Mouse (Mus musculus) hindbrain, embryonic 16.5 days (tissue): Measurements from ENCODE around the gene Gm10722. TPM values are rescaled to one million over a fixed set of nuclear protein-coding genes. Genes with fewer than 3 reads are reported as not detected.
"Not testable (repeated sequence)": the region's sequence is repeated elsewhere in the genome, so short reads cannot be mapped to it uniquely, and the experiment has no call there.

ENCODE experiments used
- ATAC-seq: fragments of 200-750 bp; cut with Nextera tagmentation; 2 replicates; pipeline ENCODE4 v1.8.0; 2017; ENCODE audit warnings: moderate TSS enrichment, moderate library complexity
- H3K27ac ChIP-seq: fragments of 300-500 bp; sonication (generic); 2 replicates; pipeline ENCODE4 v1.5.1; 2014; ENCODE audit warnings: low read depth, mild to moderate bottlenecking, control low read depth, low read length, moderate library complexity
- H3K27me3 ChIP-seq: fragments of 300-500 bp; sonication (generic); replicated peaks from 2 replicates; pipeline ENCODE4 v1.6.1; 2014; ENCODE audit warnings: low read length; ENCODE audit not compliant: control insufficient read depth, insufficient read depth
- H3K36me3 ChIP-seq: fragments of 300-500 bp; sonication (generic); 2 replicates; pipeline ENCODE4 v1.6.1; 2014; ENCODE audit warnings: mild to moderate bottlenecking, low read length, moderate library complexity, mixed read lengths; ENCODE audit not compliant: control insufficient read depth, insufficient read depth
- H3K4me1 ChIP-seq: fragments of 300-500 bp; sonication (generic); 2 replicates; pipeline ENCODE4 v1.6.1; 2014; ENCODE audit warnings: low read depth, low read length; ENCODE audit not compliant: control insufficient read depth, insufficient read depth
- H3K4me2 ChIP-seq: fragments of 300-500 bp; sonication (generic); 2 replicates; pipeline ENCODE4 v1.6.1; 2014; ENCODE audit warnings: mild to moderate bottlenecking, low read length, control low read depth, moderate library complexity
- H3K4me3 ChIP-seq: fragments of 300-500 bp; sonication (generic); 2 replicates; pipeline ENCODE4 v1.5.1; 2014; ENCODE audit warnings: mild to moderate bottlenecking, low read length, control low read depth, moderate library complexity
- H3K9ac ChIP-seq: fragments of 300-500 bp; sonication (generic); 2 replicates; pipeline ENCODE4 v1.6.1; 2014; ENCODE audit warnings: low read depth, mild to moderate bottlenecking, control low read depth, low read length, moderate library complexity
- H3K9me3 ChIP-seq: fragments of 300-500 bp; sonication (generic); 2 replicates; pipeline ENCODE4 v1.6.1; 2014; ENCODE audit warnings: mild to moderate bottlenecking, low read length, moderate library complexity; ENCODE audit not compliant: control insufficient read depth
- WGBS: fragments of 180-500 bp; shearing (Covaris S2); extraction: QIAGEN DNeasy Blood & Tissue Kit; methylation state at CpG from one replicate; pipeline ENCODE4 v1.1.7; 2014; 5-methylcytosine and 5-hydroxymethylcytosine counted together
- polyA plus RNA-seq: library from polyadenylated mRNA; unstranded; fragments of >200 nt; fragmentation: Nextera tagmentation; extraction: Ambion mirVana; gene quantifications from 2 replicates; pipeline ENCODE4 v1.2.1, GENCODE M21; 2015

Gene Gm10722
- polyA plus RNA-seq: not detected in 2 replicates

- not testable (repeated sequence) for H3K9me3 ChIP-seq, H3K27me3 ChIP-seq, H3K36me3 ChIP-seq, H3K4me3 ChIP-seq, ATAC-seq, H3K9ac ChIP-seq, H3K4me1 ChIP-seq, H3K4me2 ChIP-seq, H3K27ac ChIP-seq
- 72% methylated on average over 12 of the region's 12 CpGs for WGBS
Observed at GRCm38 (mm10) chr9:3000445-3000972, at the start of gene Gm10722. Gene Gm10722, plus strand, starts transcription at chr9:3000922.

- H3K27ac ChIP-seq, H3K4me3 ChIP-seq, H3K4me1 ChIP-seq, H3K9me3 ChIP-seq, H3K27me3 ChIP-seq, H3K9ac ChIP-seq, ATAC-seq, H3K36me3 ChIP-seq, H3K4me2 ChIP-seq: not testable (repeated sequence)
- WGBS: 65% methylated on average over 8 of the region's 8 CpGs
Observed at GRCm38 (mm10) chr9:3001006-3001405, 284 bp downstream of the Gm10722 start.

- WGBS: 59% methylated on average over 8 of the region's 11 CpGs
- H3K9ac ChIP-seq, H3K4me2 ChIP-seq, H3K27me3 ChIP-seq, H3K4me1 ChIP-seq, H3K4me3 ChIP-seq, H3K36me3 ChIP-seq, H3K27ac ChIP-seq, H3K9me3 ChIP-seq: not testable (repeated sequence)
- ATAC-seq: peak; percentile 88
Observed at GRCm38 (mm10) chr9:3001948-3002659, 1.4 kb downstream of the Gm10722 start.

GRCm38 (mm10) chr9:3002794-3003396 lies 2.2 kb downstream of the Gm10722 start, which contains the start of gene Gm11168:
Gene Gm11168, plus strand, starts transcription at chr9:3003346.
- H3K4me3 ChIP-seq, H3K27me3 ChIP-seq, H3K36me3 ChIP-seq, H3K4me1 ChIP-seq, H3K9me3 ChIP-seq, H3K9ac ChIP-seq, ATAC-seq, H3K4me2 ChIP-seq, H3K27ac ChIP-seq: not testable (repeated sequence)
- WGBS: 70% methylated on average over 6 of the region's 14 CpGs

- H3K36me3 ChIP-seq, H3K9ac ChIP-seq, ATAC-seq, H3K4me3 ChIP-seq, H3K9me3 ChIP-seq, H3K4me1 ChIP-seq, H3K4me2 ChIP-seq, H3K27me3 ChIP-seq, H3K27ac ChIP-seq: not testable (repeated sequence)
- WGBS: 83% methylated on average over 1 of the region's 5 CpGs
Observed at GRCm38 (mm10) chr9:3006179-3006578, 5.5 kb downstream of the Gm10722 start.

- not testable (repeated sequence) for H3K36me3 ChIP-seq, H3K9me3 ChIP-seq, H3K4me3 ChIP-seq, H3K9ac ChIP-seq, H3K4me1 ChIP-seq, H3K27ac ChIP-seq, H3K27me3 ChIP-seq, H3K4me2 ChIP-seq
- peak; percentile 80 for ATAC-seq
- 73% methylated on average over 8 of the region's 8 CpGs for WGBS
Observed at GRCm38 (mm10) chr9:3006636-3007035, 5.9 kb downstream of the Gm10722 start.

GRCm38 (mm10) chr9:3007272-3007671 lies 6.5 kb downstream of the Gm10722 start:
- H3K4me3 ChIP-seq, ATAC-seq, H3K4me2 ChIP-seq, H3K4me1 ChIP-seq, H3K27me3 ChIP-seq, H3K36me3 ChIP-seq, H3K9me3 ChIP-seq, H3K9ac ChIP-seq, H3K27ac ChIP-seq: not testable (repeated sequence)
- WGBS: 75% methylated on average over 7 of the region's 9 CpGs

GRCm38 (mm10) chr9:3009331-3009730 lies 8.6 kb downstream of the Gm10722 start:
- not testable (repeated sequence) for H3K4me1 ChIP-seq, H3K4me3 ChIP-seq, H3K4me2 ChIP-seq, H3K27me3 ChIP-seq, H3K36me3 ChIP-seq, H3K27ac ChIP-seq, H3K9ac ChIP-seq, H3K9me3 ChIP-seq
- WGBS: no CpG with 5 or more reads among the region's 5 CpGs
- peak; percentile 56 for ATAC-seq

- WGBS: 78% methylated on average over 2 of the region's 7 CpGs
Observed at GRCm38 (mm10) chr9:3012054-3012621, 11.4 kb downstream of the Gm10722 start.

More at GRCm38 (mm10) chr9:3012054-3012621, 11.4 kb downstream of the Gm10722 start:
- not testable (repeated sequence) for H3K4me2 ChIP-seq, H3K4me3 ChIP-seq, ATAC-seq, H3K27me3 ChIP-seq, H3K9ac ChIP-seq, H3K27ac ChIP-seq, H3K4me1 ChIP-seq, H3K36me3 ChIP-seq, H3K9me3 ChIP-seq
